Mouse (Mus musculus) embryo, embryonic 9.5 days (tissue): Measurements from ENCODE around the gene Tesk2.

ENCODE experiments used
- DNase-seq: peaks from one replicate; pipeline ENCODE4 v3.0.0-alpha.2; 2017; ENCODE audit errors: extremely low spot score

Tesk2 gene

GRCm38 (mm10) chr4:116854286-116854685 is 133.5 kb downstream of the Tesk2 start:
- DNase-seq, result no peak
